Mouse (Mus musculus): ENCODE results near the gene Zic4.

Zic4 gene

DNA sequence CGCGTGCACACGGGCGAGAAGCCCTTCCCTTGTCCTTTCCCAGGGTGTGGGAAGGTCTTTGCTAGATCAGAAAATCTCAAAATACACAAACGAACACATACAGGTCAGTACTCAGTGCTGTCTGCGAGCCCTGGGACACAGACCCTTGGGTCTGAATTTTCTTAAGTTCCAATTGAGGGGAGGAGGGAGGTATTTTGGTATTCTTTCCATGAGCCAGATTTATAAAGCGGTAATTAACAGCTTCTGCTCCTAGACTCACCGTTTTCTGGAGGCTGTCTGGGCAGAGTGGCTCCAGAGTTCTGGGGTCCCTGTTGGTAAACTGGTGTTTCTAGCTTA lies 17.1 kb downstream of the Zic4 start:
- no peak for DNase-seq (ENCODE audit: low read depth in 1 of 2, low spot score in 2 of 2)

DNA sequence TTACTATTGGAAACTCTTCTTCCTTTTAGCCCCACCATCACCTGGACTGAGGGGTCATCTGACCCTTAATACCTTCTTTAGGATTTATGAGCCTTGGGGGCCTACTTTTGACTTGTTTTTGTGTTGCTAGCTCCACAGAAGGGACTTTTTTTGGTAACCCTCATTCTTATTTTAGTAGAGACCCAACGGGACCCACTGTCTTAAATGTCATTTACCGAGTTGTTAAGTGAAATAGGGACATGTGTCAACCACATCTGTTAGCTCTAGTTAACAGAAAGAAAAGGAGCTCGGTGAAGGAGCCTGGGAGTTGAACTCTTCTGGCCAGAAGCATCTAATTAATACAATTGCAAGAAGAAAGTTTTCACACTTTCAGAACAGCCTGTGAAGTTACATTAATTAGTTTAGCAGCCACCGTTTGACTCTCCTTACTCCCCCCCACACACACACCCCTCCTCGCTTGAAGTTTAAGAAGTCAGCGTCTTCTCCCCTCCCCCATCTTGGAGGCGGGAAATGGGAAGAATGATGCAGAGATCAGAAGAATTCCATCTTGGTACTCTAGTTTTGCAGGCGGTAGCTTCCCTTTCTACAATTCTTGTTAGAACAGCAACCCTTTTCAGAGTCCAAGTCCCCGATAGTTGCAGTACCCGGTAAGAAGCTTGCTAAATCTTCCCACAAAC lies 17.7 kb downstream of the Zic4 start:
- no peak for DNase-seq (ENCODE audit: low read depth in 1 of 2, low spot score in 2 of 2)

GRCm38 (mm10) chr9:91380458-91380914 lies 18.3 kb downstream of the Zic4 start:
- no peak for DNase-seq (ENCODE audit: low read depth in 1 of 2, low spot score in 2 of 2)

DNA sequence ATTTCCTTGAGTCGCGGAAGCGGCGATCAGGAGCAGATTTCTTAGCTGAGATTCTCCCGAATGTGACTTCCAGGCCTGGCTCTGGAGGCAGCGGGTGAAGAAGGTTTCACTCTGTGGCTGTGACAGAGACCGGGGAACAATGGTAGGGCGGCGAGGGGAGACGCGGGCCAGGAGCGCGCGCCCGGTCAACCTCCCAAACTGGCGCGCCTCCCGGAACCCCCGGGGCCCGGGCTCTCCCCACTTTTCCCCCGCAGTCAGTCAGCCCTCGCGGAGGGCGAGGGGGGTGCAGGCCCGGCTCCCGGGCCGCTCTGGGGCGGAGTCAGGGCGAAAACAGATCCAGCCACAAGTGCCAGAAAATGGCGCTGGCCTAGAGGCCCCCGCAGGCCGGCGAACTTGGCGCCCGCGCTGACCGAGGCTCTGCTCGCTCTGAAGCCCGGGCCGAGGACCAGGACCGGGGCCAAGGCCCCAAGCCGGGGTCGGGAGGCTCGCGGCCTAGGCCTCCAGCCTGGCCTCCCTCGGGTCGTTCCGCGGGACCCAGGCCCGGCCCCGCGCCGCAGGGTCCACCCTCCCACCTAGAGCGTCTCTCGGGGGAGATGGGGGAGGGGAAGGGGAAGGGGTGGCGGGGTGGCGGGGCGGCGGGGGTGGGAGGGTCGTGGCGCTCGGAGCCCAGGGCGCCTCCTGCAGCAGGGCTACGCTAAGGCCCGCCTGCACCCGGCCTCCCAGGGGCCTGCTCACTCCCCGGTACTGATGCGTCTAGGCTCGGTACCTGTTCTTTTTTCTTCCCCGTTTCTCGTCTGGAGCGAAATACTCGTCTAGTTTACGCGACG lies 19.3 kb downstream of the Zic4 start:
- no peak for DNase-seq (ENCODE audit: low read depth in 1 of 2, low spot score in 2 of 2)

GRCm38 (mm10) chr9:91382111-91382379 lies 19.8 kb downstream of the Zic4 start:
- DNase-seq (ENCODE audit: low read depth in 1 of 2, low spot score in 2 of 2): no peak

GRCm38 (mm10) chr9:91382471-91383255 lies 20.4 kb downstream of the Zic4 start:
- no peak for DNase-seq (ENCODE audit: low read depth in 1 of 2, low spot score in 2 of 2)

DNA sequence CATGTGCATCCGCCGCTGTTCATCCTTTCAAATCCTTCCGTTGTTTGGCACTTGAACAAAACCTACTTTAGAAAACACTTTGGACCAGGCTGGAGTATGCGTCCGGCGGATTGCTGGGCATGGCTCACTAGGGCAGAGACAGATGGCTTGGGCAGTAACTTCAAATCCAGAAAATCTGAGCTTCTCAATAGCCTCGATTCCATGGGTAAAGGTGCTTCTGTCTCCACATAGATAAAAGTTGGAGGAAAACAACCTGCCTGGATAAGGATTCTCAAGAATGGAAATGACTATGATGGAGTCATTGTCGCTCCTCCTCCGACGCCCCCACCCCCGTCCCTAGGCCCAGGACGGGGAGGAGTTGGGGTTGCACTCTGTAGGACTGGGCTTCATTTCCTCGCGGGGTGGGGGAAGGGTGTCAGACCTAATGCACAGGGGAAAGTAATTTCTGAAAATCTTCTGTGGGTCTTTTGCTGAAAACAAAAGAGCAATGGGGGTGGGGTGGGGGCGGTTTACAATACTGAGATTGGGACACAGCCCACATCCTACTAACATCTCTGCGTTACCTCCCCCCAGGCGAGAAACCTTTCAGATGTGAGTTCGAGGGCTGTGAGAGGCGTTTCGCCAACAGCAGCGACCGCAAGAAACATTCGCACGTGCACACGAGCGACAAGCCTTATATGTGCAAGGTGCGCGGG lies 21.4 kb downstream of the Zic4 start:
- no peak for DNase-seq (ENCODE audit: low read depth in 1 of 2, low spot score in 2 of 2)

DNA sequence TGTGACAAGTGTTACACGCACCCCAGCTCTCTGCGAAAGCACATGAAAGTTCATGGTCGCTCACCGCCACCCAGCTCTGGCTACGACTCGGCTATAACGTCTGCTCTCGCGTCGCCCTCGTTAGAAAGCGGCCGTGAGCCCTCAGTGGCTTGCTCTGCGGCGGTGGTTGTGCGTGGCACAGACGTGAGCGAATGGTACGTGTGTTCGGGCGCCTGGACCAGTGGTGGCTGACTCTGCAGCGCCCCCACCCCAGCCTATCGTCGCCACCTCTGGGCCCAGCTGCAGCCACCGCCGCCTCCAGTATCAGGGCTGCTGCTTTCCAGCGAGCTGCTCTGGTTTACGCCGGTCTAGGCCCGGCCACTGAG lies 21.9 kb downstream of the Zic4 start:
- DNase-seq (ENCODE audit: low read depth in 1 of 2, low spot score in 2 of 2): no peak

DNA sequence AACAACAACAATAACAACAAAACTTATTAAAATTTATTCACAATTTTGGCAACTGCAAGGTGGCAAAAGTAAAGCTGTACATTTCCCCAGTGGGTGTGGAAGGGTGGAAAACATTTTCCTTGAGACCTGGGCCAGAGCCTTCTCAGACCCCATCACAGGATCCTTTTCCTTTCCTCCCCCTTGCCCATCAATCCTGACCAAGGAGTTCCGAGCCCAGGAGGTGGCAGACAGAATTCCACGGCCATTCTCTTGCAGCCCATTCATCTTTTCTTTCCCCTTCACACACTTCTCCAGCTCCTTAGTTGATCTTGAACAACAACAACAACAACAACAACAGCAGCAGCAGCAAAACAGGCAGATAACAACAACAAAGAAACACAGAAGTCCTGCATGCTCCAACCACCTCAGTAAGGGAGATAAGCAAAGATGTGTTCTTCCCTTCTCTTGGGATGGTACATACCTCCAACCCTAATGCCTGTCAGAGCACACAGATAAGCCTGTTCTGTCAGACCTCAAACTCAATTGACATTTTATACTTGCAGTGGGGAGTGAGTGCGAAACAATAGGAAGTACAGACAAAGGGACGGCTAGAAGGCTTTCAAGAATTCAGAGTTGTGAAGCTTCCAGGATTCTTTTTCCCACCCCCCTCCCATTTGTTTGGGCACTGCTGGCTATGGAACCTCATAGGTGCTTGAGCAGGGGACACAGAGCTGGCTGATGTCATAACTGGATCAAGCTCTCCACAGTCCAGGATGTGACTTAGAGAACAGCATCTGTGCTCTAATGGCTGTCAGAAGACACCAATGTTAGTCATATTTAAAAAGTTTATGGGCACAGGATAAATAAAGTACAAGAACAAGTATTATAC lies 22.7 kb downstream of the Zic4 start:
- no peak for DNase-seq (ENCODE audit: low read depth in 1 of 2, low spot score in 2 of 2)

- no peak for DNase-seq (ENCODE audit: low read depth in 1 of 2, low spot score in 2 of 2)
Measured at GRCm38 (mm10) chr9:91385561-91386430, 23.6 kb downstream of the Zic4 start.

GRCm38 (mm10) chr9:91386502-91386890 lies 24.3 kb downstream of the Zic4 start:
- DNase-seq (ENCODE audit: low read depth in 1 of 2, low spot score in 2 of 2): no peak

- DNase-seq (ENCODE audit: low read depth in 1 of 2, low spot score in 2 of 2): no peak
Measured at GRCm38 (mm10) chr9:91386891-91387739, 24.9 kb downstream of the Zic4 start.

DNA sequence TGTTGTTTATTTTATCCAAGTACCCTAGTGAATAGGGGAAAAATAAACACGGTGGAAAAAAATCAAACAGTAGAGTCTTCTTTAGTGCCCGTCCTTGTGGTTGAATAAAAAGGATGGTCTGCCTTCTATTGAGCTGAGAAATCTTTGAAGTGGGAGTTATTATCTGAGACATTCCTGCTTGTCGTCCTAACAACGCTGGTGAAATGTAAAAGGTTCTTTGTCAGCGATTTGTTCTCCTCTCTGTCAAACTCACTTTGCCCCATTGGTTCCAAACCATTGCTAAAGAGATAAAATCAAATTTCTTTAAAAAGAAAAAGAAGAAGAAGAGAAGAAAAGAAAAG lies 25.5 kb downstream of the Zic4 start:
- no peak for DNase-seq (ENCODE audit: low read depth in 1 of 2, low spot score in 2 of 2)

- DNase-seq (ENCODE audit: low read depth in 1 of 2, low spot score in 2 of 2): no peak
Measured at GRCm38 (mm10) chr9:91388173-91388572, 26.0 kb downstream of the Zic4 start.

DNA sequence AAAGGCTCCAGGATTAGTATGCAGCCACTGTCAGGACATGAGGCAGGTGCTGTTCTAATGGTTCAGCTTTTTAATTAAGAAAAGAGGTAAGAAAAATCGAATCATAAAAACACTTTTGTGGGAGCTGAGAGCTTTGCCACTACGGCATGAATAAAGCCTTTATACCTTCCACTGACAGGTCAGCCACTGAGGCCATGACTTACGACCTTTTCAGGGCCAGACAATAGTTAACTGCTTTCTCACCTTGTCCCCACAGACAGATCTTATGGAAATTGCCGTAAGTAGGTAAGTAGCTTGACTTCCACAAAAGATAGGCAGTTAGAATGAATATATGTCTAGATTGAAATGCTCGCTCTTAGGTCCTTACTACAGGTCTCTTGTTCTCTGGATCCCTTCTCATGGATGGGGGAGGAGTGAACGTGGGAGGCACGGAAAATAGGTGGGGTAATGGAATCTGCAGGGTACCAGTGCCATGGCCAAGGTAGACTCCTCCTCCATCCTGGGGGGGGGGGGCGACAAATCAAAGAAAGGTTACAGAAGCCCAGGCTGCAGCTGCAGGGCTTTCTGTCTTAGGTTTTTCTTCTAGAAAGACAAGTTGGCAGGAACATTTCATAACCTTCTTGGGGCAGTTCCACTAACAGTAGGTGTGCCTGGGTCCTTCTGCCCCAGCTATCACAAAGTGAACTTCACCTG lies 31.3 kb downstream of the Zic4 start:
- DNase-seq (ENCODE audit: low read depth in 1 of 2, low spot score in 2 of 2): no peak

DNA sequence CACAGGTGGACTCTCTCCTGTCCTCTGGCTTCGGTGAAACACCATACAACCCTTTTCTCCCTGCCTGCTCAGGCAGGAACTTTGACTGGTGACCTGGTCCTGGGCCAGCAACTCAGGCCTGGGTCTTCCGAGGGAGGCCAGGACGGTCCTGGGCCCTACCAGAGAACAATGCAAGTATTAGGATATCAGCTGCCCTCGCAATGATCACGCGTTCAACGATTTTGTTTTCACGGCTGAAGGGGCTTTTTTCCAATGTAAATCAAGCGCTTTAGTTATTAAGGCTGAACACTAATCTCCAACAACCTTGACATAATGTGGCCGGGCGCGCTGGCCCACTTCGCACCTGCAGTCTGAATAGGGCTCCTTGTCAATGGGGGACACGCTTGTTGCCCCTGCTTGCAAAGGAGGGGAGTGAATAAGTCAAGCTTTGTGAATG lies 32.0 kb downstream of the Zic4 start:
- no peak for DNase-seq (ENCODE audit: low read depth in 1 of 2, low spot score in 2 of 2)

- DNase-seq (ENCODE audit: low read depth in 1 of 2, low spot score in 2 of 2): no peak
Measured at GRCm38 (mm10) chr9:91395066-91395772, 33.0 kb downstream of the Zic4 start.

GRCm38 (mm10) chr9:91399976-91400375 lies 37.8 kb downstream of the Zic4 start:
- no peak for DNase-seq (ENCODE audit: low read depth in 1 of 2, low spot score in 2 of 2)

Data from monocyte, adult 2 months (primary cell).